Mouse (Mus musculus) hindbrain, embryonic 12.5 days (tissue): Measurements from ENCODE around the gene Tcl1b1. TPM values are rescaled to one million over a fixed set of nuclear protein-coding genes. Genes with fewer than 3 reads are reported as not detected.
"Not testable (repeated sequence)": the region's sequence is repeated elsewhere in the genome, so short reads cannot be mapped to it uniquely, and the experiment has no call there.

ENCODE experiments used
- ATAC-seq: fragments of 200-750 bp; cut with Nextera tagmentation; 2 replicates; pipeline ENCODE4 v1.8.0; 2017; ENCODE audit warnings: moderate TSS enrichment; ENCODE audit not compliant: low FRiP score
- H3K27ac ChIP-seq: fragments of 300-500 bp; sonication (generic); 2 replicates; pipeline ENCODE4 v1.5.1; 2016; ENCODE audit warnings: mild to moderate bottlenecking
- H3K27me3 ChIP-seq: fragments of 300-500 bp; sonication (generic); 2 replicates; pipeline ENCODE4 v1.6.1; 2016; ENCODE audit warnings: mild to moderate bottlenecking
- H3K36me3 ChIP-seq: fragments of 300-500 bp; sonication (generic); 2 replicates; pipeline ENCODE4 v1.6.1; 2016; ENCODE audit warnings: mild to moderate bottlenecking
- H3K4me1 ChIP-seq: fragments of 300-500 bp; sonication (generic); 2 replicates; pipeline ENCODE4 v1.6.1; 2016
- H3K4me2 ChIP-seq: fragments of 300-500 bp; sonication (generic); replicated peaks from 2 replicates; pipeline ENCODE4 v1.6.1; 2016; ENCODE audit warnings: mild to moderate bottlenecking
- H3K4me3 ChIP-seq: fragments of 300-500 bp; sonication (generic); 2 replicates; pipeline ENCODE4 v1.5.1; 2016; ENCODE audit warnings: mild to moderate bottlenecking
- H3K9ac ChIP-seq: fragments of 300-500 bp; sonication (generic); 2 replicates; pipeline ENCODE4 v1.6.1; 2016; ENCODE audit warnings: mild to moderate bottlenecking, moderate library complexity
- H3K9me3 ChIP-seq: fragments of 300-500 bp; sonication (generic); replicated peaks from 2 replicates; pipeline ENCODE4 v1.6.1; 2016; ENCODE audit warnings: mild to moderate bottlenecking
- WGBS: fragments of 180-500 bp; shearing (Covaris S2); methylation state at CpG from one replicate; pipeline ENCODE4 v1.1.7; 2016; 5-methylcytosine and 5-hydroxymethylcytosine counted together
- polyA plus RNA-seq: library from polyadenylated mRNA; unstranded; fragments of >200 nt; fragmentation: Nextera tagmentation; extraction: Ambion mirVana; gene quantifications from 2 replicates; pipeline ENCODE4 v1.2.1, GENCODE M21; 2016

Gene Tcl1b1
- polyA plus RNA-seq, 1 experiment from 2014 or later = not detected

DNA sequence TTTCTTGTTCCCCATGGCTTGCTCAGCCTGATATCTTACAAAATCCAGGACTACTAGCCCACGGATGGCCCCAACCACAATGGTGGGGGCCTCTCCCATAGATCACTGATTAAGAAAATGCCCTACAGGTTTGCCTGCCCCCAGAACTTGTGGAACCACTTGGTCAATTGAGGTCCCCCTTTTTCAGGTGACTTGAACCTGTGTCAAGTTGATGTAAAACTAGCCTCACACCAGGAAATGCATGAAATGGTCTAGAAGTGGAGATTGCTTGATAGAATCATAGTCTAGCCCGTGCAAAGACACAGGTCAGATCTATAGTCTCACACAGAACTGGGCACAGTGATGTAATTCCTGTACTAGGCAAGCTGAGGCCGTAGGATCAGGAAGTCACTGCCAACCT is 13.8 kb upstream of the Tcl1b1 start, which contains the start of gene Tcl1b2:
TSS of gene Tcl1b2 (plus strand) at position 301 of the 400 bp plus-strand sequence.
- no peaks in the 10 kb centered on the region for H3K9me3 ChIP-seq
- H3K9ac ChIP-seq = no peak within 1 kb of the TSS
- ATAC-seq = no peak
- no peak within 1 kb of the TSS for H3K4me2 ChIP-seq
- no peaks in the 10 kb centered on the region for H3K36me3 ChIP-seq
- whole genome bisulfite sequencing = 77% methylated on average over 3 of the region's 3 CpGs
- no peaks in the 10 kb centered on the region for H3K27me3 ChIP-seq
- no peak within 1 kb of the TSS for H3K4me3 ChIP-seq
- no peaks in the 10 kb centered on the region for H3K4me1 ChIP-seq
- H3K27ac ChIP-seq = no peak within 1 kb of the TSS

DNA sequence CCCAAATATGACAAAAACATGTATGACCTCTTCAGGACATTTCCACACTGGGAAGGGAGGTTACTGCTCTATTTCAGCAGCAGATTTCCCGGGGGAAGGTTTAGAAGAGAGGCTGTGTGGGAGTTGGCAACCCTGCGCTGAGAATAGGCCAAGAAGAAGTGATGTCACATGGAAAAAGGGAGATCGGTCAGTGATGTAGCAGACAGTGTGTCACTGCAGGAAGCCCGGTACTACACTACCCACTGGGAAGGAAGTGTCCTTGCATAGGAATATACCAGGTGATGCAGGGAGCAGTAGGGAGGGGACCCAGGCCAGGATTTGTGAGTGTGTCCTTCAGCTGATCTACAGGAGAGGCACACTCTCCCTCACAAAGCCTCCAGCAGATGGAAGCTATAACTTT is 4.2 kb upstream of the Tcl1b1 start:
- not testable (repeated sequence) for H3K4me2 ChIP-seq, H3K27me3 ChIP-seq, H3K36me3 ChIP-seq, H3K27ac ChIP-seq, H3K4me1 ChIP-seq, ATAC-seq, H3K9ac ChIP-seq, H3K9me3 ChIP-seq, H3K4me3 ChIP-seq
- WGBS = 81% methylated on average over 4 of the region's 4 CpGs

DNA sequence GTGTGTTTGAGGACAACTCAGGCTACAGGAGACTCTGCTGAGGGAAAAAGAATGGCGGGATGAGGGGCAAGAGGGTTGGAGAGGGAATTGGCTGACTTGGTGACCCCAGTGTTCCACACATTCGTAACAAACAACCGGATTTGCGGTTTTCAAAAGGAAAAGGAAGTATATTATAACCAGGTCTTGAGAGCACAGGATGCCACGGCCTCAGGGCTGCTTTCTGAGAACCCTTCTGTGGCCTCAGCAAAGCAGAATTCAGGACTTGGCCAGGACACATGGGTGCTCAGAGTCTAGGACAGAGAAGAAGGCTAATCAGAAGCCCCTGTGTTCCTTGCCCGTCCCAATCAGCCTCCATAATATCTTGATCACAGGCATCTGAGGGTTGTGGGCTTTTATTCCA is 648 bp upstream of the Tcl1b1 start:
- Histone ChIP-seq H3K36me3 (no peaks in the 10 kb centered on the region), H3K27me3 (no peaks in the 10 kb centered on the region), H3K4me3 (no peak overlapping the region), H3K9me3 (no peaks in the 10 kb centered on the region), H3K4me2 (no peak overlapping the region), H3K9ac (no peak overlapping the region), H3K27ac (no peak overlapping the region), H3K4me1 (no peaks in the 10 kb centered on the region)
- no peak for ATAC-seq
- 83% methylated on average over 6 of the region's 6 CpGs for WGBS

DNA sequence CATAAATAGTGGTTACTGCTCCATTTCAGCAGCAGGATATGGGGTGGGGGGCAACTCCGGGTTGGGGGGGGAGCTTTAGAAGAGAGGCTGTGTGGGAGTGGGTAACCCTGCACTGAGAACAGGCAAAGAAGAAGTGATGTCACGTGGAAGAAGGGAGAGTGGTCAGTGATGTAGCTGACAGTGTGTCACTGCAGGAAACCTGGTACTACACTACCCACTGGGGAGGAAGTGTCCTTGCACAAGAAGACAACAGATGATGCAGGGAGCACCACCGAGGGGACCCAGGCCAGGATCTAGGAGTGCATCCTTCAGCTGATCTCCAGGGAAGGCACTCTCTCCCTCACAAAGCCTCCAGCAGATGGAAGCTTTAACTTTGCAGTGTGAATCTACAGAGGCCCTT is 7.2 kb downstream of the Tcl1b1 start:
- H3K27ac ChIP-seq = no peak overlapping the region
- no peaks in the 10 kb centered on the region for H3K9me3 ChIP-seq
- H3K27me3 ChIP-seq = no peaks in the 10 kb centered on the region
- ATAC-seq = no peak
- H3K4me2 ChIP-seq = no peak overlapping the region
- no peaks in the 10 kb centered on the region for H3K36me3 ChIP-seq
- no peak overlapping the region for H3K9ac ChIP-seq
- 76% methylated on average over 3 of the region's 3 CpGs for WGBS
- H3K4me3 ChIP-seq = no peak overlapping the region
- H3K4me1 ChIP-seq = no peaks in the 10 kb centered on the region

DNA sequence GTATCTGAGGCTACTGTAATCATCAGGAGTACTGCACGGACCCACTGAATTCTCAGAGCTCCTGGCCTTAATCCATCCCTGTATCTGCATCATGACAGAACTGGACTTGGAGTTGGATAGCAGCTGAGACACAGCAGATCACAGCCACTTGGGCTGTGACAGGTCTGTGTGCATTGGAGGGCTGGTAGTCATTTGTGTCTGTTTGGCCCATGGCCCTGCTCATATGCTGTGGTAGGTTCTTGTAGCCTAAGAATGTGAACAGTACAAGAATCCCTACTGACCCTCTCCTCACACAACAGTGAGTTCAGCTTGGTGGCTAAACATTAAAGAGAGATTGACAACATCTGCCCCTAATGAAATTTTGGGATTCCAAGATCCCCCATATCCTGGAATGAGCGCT is 13.9 kb downstream of the Tcl1b1 start:
- Histone ChIP-seq H3K4me1 (no peaks in the 10 kb centered on the region), H3K4me3 (no peak overlapping the region), H3K9me3 (no peaks in the 10 kb centered on the region), H3K27me3 (no peaks in the 10 kb centered on the region), H3K4me2 (no peak overlapping the region), H3K36me3 (no peaks in the 10 kb centered on the region), H3K9ac (no peak overlapping the region), H3K27ac (no peak overlapping the region)
- ATAC-seq = no peak
- WGBS = 92% methylated on average over 2 of the region's 2 CpGs

DNA sequence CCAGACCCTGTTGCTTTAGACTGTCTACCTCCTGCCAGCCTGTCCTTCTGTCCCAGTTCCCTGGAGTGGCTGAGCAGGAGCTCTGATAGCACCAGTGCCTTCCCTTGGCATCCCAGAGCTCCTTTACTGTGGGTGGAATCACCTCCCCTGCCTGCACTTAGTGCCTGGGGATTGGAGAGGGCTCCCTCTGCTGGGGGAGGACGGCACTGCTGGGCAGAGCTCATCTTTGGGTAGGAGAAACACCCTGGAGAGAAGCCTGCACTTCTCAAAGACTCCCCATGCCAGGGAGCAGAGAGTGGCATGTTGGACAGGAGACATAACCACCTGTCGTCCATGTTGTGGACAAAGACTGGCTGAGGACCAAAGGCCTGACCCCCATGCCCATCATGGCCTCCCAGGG is 14.8 kb downstream of the Tcl1b1 start:
- 26% methylated on average over 2 of the region's 2 CpGs for WGBS
- not testable (repeated sequence) for H3K4me1 ChIP-seq, H3K27me3 ChIP-seq, H3K9me3 ChIP-seq, H3K27ac ChIP-seq, H3K9ac ChIP-seq, H3K36me3 ChIP-seq, H3K4me2 ChIP-seq, ATAC-seq, H3K4me3 ChIP-seq

DNA sequence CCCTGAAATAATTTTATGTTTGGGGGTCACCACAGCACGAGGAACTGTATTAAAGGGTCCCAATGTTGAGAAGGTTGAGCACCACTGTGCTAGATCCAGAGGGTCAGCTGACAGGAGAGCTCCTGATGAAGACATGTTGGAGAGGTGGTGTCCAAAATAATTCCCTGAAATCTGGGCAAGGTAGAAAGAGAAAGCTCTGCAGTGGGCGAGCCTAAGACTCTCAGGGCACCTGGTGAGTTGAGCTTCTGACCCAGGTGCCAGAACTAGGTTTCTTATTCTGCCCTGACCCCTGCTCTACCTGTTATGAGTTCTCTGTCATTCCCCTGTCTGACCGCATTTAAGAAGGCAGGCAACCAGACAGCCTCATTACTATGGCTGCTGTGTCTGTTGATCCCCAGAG is 16.6 kb downstream of the Tcl1b1 start, which contains the start of gene Tcl1b5:
TSS of gene Tcl1b5 (plus strand) at position 301 of the 400 bp plus-strand sequence.
- not testable (repeated sequence) for H3K9me3 ChIP-seq, H3K36me3 ChIP-seq, H3K4me1 ChIP-seq, H3K27me3 ChIP-seq, H3K4me3 ChIP-seq, H3K27ac ChIP-seq, ATAC-seq, H3K4me2 ChIP-seq, H3K9ac ChIP-seq
- WGBS = 67% methylated on average over 3 of the region's 3 CpGs

DNA sequence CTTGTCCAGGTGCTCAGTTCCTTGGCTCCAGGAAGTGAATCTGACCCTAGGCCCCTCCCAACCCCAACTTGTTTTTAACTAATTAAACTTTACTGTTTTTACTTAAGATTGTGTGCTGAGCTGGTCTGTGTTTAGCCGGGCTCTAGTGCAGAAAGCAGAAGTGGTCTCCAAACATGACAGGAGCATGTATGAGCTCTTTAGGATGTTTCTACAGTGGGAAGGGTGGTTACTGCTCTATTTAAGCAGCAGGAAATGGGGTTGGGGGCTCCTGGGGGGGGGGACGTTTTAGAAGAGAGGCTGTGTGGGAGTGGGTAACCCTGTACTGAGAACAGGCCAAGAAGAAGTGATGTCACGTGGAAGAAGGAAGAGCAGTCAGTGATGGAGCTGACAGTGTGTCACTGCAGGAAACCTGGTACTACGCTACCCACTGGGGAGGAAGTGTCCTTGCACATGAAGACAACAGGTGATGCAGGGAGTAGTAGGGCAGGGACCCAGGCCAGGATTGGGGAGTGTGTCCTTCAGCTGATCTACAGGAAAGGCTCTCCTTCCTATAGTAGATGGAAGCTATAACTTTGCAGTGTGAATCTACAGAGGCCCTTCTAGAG is 21.7 kb downstream of the Tcl1b1 start:
- H3K36me3 ChIP-seq, ATAC-seq, H3K27me3 ChIP-seq, H3K9ac ChIP-seq, H3K9me3 ChIP-seq, H3K4me1 ChIP-seq, H3K4me3 ChIP-seq, H3K27ac ChIP-seq, H3K4me2 ChIP-seq: not testable (repeated sequence)
- 80% methylated on average over 4 of the region's 4 CpGs for WGBS

DNA sequence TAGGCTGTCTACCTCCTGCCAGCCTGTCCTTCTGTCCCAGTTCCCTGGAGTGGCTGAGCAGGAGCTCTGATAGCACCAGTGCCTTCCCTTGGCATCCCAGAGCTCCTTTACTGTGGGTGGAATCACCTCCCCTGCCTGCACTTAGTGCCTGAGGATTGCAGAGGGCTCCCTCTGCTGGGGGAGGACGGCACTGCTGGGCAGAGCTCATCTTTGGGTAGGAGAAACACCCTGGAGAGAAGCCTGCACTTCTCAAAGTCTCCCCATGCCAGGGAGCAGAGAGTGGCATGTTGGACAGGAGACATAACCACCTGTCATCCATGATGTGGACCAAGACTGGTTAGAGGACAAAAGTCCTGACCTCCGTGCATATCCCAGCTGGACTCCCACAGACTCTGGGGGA is 29.5 kb downstream of the Tcl1b1 start:
- H3K9me3 ChIP-seq = not testable (repeated sequence)
- WGBS = 59% methylated on average over 2 of the region's 2 CpGs

DNA sequence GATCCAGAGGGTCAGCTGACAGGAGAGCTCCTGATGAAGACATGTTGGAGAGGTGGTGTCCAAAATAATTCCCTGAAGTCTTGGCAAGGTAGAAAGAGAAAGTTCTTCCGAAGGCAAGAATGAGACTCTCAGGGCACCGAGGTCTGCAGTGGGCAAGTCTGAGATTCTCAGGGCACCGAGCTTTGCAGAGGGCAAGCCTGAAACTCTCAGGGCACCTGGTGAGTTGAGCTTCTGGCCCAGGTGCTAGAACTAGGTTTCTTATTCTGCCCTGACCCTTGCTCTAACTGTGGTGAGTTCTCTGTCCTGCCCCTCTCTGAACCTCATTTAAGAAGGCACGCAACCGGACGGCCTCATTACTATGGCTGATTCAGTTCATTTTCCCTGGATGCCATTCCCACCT is 31.3 kb downstream of the Tcl1b1 start, which contains the start of gene Tcl1b3:
TSS of gene Tcl1b3 (plus strand) at position 301 of the 400 bp plus-strand sequence.
- H3K4me3 ChIP-seq, H3K4me1 ChIP-seq, H3K27ac ChIP-seq, H3K9me3 ChIP-seq, H3K9ac ChIP-seq, H3K4me2 ChIP-seq, H3K36me3 ChIP-seq, H3K27me3 ChIP-seq, ATAC-seq: not testable (repeated sequence)
- 96% methylated on average over 6 of the region's 6 CpGs for WGBS

More for the DNA sequence above, 29.5 kb downstream of the Tcl1b1 start:
- not testable (repeated sequence) for ATAC-seq, H3K27me3 ChIP-seq, H3K27ac ChIP-seq, H3K9ac ChIP-seq, H3K4me3 ChIP-seq, H3K4me1 ChIP-seq, H3K36me3 ChIP-seq, H3K4me2 ChIP-seq

DNA sequence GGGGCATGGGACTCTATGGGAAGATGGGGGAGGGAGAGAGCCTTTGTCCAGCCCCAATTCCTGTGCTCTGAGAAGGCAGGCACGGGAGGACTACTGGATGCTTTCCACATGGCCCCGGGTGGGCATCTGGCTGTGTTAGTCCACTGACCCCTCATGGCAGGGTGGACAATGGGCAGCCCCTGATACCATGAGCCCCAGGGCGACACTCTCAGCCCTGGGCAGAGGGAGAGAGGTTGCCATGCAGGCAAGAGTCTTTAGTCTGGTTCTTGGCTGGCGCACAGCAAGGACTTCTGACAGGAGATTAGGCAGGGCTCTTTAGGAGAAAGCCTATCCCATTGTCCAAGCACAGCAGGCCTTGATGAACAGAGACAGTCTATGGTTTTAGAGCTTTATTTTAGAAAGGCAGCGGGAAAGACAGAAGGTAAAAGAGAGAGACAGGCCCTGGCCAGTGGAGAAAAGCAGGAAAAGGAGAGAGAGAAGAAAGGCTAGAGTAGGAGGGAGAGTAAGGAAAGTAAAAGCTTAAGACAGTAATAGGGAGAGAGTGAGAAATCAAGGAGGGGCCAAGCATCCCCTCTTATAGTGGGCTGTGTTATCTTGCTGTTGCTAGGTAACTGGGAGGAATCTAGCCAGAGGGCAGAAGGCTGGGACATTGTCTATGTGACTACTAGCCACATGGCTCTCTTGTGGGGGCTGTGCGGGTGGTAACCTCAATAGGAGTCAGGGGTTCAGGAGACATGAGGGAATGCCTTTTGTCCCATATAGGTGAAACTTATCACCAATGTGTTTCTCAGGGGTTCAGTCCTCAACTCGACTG is 40.4 kb downstream of the Tcl1b1 start:
- WGBS = 32% methylated on average over 7 of the region's 7 CpGs
- peak; percentile 63 for ATAC-seq

DNA sequence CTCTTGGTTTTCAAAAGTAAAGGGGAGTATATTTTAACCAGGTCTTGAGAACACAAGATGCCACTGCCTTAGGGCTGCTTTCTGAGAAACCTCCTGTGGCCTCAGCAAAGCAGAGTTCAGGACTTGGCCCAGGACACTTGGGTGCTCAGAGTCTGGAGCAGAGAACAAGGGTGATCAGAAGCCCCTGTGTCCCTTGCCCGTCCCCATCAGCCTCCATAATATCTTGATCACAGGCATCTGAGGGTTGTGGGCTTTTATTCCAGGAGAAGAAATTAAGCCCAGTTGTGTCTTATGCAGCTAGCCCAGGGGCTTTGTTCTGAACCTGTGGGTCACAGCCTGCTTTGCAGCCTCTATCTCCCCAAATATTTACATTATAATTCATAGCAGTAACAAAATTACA is 42.2 kb downstream of the Tcl1b1 start, which contains the start of gene Tcl1b4:
TSS of gene Tcl1b4 (plus strand) at position 301 of the 400 bp plus-strand sequence.
- not testable (repeated sequence) for H3K36me3 ChIP-seq, H3K4me1 ChIP-seq, H3K27ac ChIP-seq, H3K27me3 ChIP-seq, H3K9me3 ChIP-seq, H3K4me3 ChIP-seq, H3K4me2 ChIP-seq, H3K9ac ChIP-seq, ATAC-seq
- 92% methylated on average over 1 of the region's 1 CpGs for WGBS

More for the DNA sequence above, 40.4 kb downstream of the Tcl1b1 start:
- H3K27ac ChIP-seq, H3K4me3 ChIP-seq, H3K27me3 ChIP-seq, H3K9ac ChIP-seq, H3K4me2 ChIP-seq, H3K36me3 ChIP-seq, H3K4me1 ChIP-seq, H3K9me3 ChIP-seq: not testable (repeated sequence)

DNA sequence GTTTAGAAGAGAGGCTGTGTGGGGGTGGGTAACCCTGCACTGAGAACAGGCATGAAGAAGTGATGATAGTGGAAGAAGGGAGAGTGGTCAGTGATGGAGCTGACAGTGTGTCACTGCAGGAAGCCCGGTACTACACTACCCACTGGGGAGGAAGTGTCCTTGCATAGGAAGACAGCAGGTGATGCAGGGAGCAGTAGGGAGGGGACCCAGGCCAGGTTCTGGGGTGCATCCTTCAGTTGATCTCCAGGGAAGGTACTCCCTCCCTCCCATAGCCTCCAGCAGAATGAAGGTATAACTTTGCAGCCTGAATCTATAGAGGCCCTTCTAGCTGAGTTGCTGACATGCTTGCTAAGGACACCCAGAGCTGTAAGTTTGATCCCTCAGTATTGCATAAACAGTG is 47.6 kb downstream of the Tcl1b1 start:
- no peak for ATAC-seq
- no peaks in the 10 kb centered on the region for H3K27me3 ChIP-seq
- H3K27ac ChIP-seq = no peak overlapping the region
- H3K4me2 ChIP-seq = no peak overlapping the region
- H3K9me3 ChIP-seq = no peaks in the 10 kb centered on the region
- H3K36me3 ChIP-seq = no peaks in the 10 kb centered on the region
- H3K4me3 ChIP-seq = no peak overlapping the region
- 76% methylated on average over 1 of the region's 1 CpGs for WGBS
- H3K4me1 ChIP-seq = no peaks in the 10 kb centered on the region
- no peak overlapping the region for H3K9ac ChIP-seq
